Mouse (Mus musculus): Measurements from ENCODE around the gene Samm50.

DNA sequence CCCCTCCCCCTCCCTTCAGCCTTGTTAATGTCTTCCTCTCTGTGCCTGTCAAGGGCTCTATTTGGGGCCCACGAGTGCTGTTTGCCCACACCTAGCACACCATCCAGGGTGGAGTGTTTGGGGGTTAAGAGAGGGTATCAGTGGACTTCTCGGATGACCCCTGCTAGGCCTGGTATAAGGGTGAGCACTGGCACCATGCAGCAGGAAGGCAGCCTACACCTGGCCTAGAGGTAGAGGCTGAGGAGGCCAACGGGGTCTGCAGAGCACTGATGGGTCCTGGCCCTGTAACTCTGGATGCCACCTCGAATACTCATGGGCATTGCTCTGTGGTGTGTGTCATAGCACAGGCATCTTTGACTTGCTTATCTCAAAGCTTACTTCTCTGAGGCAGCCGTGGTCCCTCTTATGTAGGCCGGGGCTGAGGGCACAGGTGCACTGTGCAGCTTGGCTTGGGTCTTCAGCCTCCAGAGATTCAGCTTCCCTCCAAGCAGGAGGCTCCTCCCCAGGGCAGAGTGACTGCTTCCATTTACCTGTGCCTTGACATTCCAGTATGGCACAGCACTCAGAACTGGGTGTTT, 21.2 kb downstream of the Samm50 start:
- TF ChIP-seq CTCF (conservative IDR thresholded peaks at IDR 0.05; ENCODE audit: low read length) = no peak
- TF ChIP-seq NANOG (IDR thresholded peaks at IDR 0.05; ENCODE audit: borderline replicate concordance, low read length) = no peak
